Mouse (Mus musculus) liver, adult 2 months (tissue): ENCODE data around the gene Rffl.

Experiments
- CTCF ChIP-seq: fragments of 200-500 bp; IDR thresholded peaks from 2 replicates; pipeline ENCODE4 v1.5.1; 2011; ENCODE audit warnings: low read depth, low read length, control low read depth
- POLR2A ChIP-seq: fragments of 200-500 bp; IDR thresholded peaks from 2 replicates; pipeline ENCODE4 v1.6.1; 2011; ENCODE audit warnings: low read length, control low read depth; ENCODE audit not compliant: insufficient read depth; ENCODE audit errors: extremely low read depth

DNA sequence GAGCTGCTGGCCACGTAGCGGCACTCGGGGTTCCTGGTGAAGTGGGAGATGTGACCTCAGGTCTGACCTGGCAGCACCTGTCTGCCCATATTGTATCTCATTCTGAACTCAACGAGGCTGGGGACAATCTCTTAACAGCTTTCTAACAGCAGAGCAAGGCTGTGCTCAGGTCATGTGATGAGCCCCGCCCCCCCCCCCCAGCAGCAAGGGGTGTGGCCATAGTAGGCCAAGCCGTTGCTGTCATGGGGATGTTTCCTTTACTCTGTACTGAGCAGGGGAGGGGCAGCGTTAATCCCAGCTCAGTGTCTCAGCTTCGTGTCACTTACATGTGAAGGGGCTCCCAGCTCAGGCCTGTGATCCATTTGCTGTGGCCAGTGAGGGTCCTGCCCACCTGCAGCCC, 33.9 kb upstream of the Rffl start:
- no peak for TF ChIP-seq POLR2A
- TF ChIP-seq CTCF: no peak
